Mouse (Mus musculus) stomach, embryonic 15.5 days (tissue): Measurements from ENCODE around the gene Snai3. TPM values are rescaled to one million over a fixed set of nuclear protein-coding genes. Genes with fewer than 3 reads are reported as not detected.

Experiments
- ATAC-seq: fragments of 200-750 bp; cut with Nextera tagmentation; 2 replicates; pipeline ENCODE4 v1.8.0; 2017; ENCODE audit warnings: low read depth, moderate number of reproducible peaks, moderate TSS enrichment; ENCODE audit not compliant: insufficient read depth, low FRiP score
- H3K27ac ChIP-seq: fragments of 300-500 bp; sonication (generic); 2 replicates; pipeline ENCODE4 v1.5.1; 2015; ENCODE audit warnings: mild to moderate bottlenecking, inconsistent platforms
- H3K27me3 ChIP-seq: fragments of 300-500 bp; sonication (generic); replicated peaks from 2 replicates; pipeline ENCODE4 v1.6.1; 2015; ENCODE audit warnings: inconsistent platforms
- H3K36me3 ChIP-seq: fragments of 300-500 bp; sonication (generic); 2 replicates; pipeline ENCODE4 v1.6.1; 2015; ENCODE audit warnings: inconsistent platforms
- H3K4me1 ChIP-seq: fragments of 300-500 bp; sonication (generic); 2 replicates; pipeline ENCODE4 v1.6.1; 2015; ENCODE audit warnings: inconsistent platforms
- H3K4me2 ChIP-seq: fragments of 300-500 bp; sonication (generic); 2 replicates; pipeline ENCODE4 v1.6.1; 2015; ENCODE audit warnings: mild to moderate bottlenecking, inconsistent platforms
- H3K4me3 ChIP-seq: fragments of 300-500 bp; sonication (generic); replicated peaks from 2 replicates; pipeline ENCODE4 v1.5.1; 2015; ENCODE audit warnings: inconsistent platforms
- H3K9ac ChIP-seq: fragments of 300-500 bp; sonication (generic); 2 replicates; pipeline ENCODE4 v1.6.1; 2015; ENCODE audit warnings: inconsistent platforms
- H3K9me3 ChIP-seq: fragments of 300-500 bp; sonication (generic); 2 replicates; pipeline ENCODE4 v1.6.1; 2016; ENCODE audit warnings: inconsistent platforms
- whole genome bisulfite sequencing: fragments of 180-500 bp; shearing (Covaris S2); methylation state at CpG from one replicate; pipeline ENCODE4 v1.1.7; 2015; 5-methylcytosine and 5-hydroxymethylcytosine counted together
- polyA plus RNA-seq: library from polyadenylated mRNA; unstranded; fragments of >200 nt; fragmentation: Nextera tagmentation; extraction: Ambion mirVana; gene quantifications from 2 replicates; pipeline ENCODE4 v1.2.1, GENCODE M21; 2015

Gene Snai3
- polyA plus RNA-seq, 1 experiment from 2014 or later, result 0.31 TPM

DNA sequence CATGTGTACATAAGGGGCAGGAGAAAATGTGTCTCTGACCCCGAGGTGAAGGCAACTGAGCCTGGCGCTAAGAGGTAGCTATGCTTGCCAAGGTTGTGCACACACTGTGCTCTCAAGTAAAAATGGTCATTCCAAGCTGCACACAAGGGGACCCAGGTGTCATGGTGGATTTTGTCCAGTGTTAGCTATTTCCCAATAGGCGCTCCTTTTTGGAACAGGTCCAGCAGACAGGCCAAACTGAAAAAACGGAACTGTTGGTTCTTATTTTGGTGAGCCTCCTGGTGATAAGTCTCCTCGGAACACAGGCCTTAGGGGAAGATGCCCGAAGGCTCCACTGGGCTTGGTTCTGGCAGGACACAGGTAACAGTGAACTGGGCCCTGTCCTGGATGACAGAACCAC lies 6.1 kb downstream of the Snai3 start:
- no peak overlapping the region for H3K9ac ChIP-seq
- H3K4me3 ChIP-seq, result no peak overlapping the region
- no peaks in the 10 kb centered on the region for H3K4me1 ChIP-seq
- peaks cover 6% of the 10 kb centered on the region; the same call in 1 of the 2 replicates for H3K27me3 ChIP-seq
- 82% methylated on average over 6 of the region's 6 CpGs for WGBS
- ATAC-seq, result no peak
- H3K36me3 ChIP-seq, result no peaks in the 10 kb centered on the region
- no peak overlapping the region for H3K27ac ChIP-seq
- H3K9me3 ChIP-seq, result no peaks in the 10 kb centered on the region
- no peak overlapping the region for H3K4me2 ChIP-seq

DNA sequence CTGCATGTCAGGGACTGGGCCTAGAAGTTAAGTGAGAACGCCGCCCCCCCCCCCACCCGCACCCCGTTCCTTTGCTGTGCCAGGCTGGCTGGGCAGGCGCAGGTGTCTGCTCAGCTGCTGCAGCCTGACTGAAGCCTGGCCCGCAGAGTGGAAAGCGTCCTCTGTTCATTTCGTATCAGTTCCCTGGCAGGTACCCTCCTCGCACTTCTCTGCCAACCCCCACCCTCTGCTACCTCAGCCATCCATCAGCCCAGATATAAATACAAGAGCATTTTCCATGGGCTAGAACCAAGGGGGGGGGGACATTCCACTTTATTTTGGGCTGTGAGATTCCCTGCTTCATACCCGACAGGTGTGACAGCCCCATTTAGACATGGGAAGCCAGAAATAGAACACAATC lies 8.4 kb downstream of the Snai3 start:
- WGBS, result 72% methylated on average over 10 of the region's 10 CpGs
- no peak overlapping the region for H3K4me2 ChIP-seq
- no peak for ATAC-seq

DNA sequence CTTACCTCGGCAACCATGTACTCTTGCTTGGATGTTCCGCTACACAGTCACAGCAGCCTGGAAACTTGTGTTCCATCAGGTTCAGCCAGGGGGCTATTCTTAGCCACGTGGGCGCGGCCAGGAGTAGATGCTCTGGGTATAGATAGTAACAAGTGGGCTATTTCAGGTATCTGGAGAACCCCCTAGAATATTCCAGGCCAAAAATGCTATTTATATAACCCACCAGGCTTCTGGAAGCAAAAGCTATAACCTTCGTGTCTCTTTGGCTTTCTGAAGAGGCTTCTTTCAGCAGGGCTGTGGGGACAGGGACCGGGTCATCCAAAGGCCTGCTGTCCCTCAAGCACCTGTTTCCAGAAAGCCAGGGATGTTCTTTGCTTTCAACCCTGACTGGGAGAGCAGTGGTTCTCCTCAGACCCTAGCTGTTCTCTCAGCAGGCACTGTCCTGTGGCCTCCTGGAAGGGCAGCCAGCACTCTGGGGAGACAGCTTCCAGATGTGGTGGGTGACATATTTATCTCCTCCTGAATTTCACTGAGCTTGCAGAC lies 9.3 kb downstream of the Snai3 start:
- Histone ChIP-seq H3K4me3 (no peak overlapping the region), H3K27ac (no peak overlapping the region), H3K9ac (no peak overlapping the region), H3K4me1 (no peaks in the 10 kb centered on the region), H3K27me3 (no peaks in the 10 kb centered on the region), H3K36me3 (no peaks in the 10 kb centered on the region), H3K4me2 (no peak overlapping the region), H3K9me3 (no peaks in the 10 kb centered on the region)
- 70% methylated on average over 7 of the region's 7 CpGs for WGBS
- ATAC-seq, result no peak

More for the DNA sequence above, 8.4 kb downstream of the Snai3 start:
- no peaks in the 10 kb centered on the region for H3K36me3 ChIP-seq
- no peak overlapping the region for H3K4me3 ChIP-seq
- H3K27me3 ChIP-seq, result no peaks in the 10 kb centered on the region
- H3K9ac ChIP-seq, result no peak overlapping the region
- no peaks in the 10 kb centered on the region for H3K9me3 ChIP-seq
- no peaks in the 10 kb centered on the region for H3K4me1 ChIP-seq
- H3K27ac ChIP-seq, result no peak overlapping the region

DNA sequence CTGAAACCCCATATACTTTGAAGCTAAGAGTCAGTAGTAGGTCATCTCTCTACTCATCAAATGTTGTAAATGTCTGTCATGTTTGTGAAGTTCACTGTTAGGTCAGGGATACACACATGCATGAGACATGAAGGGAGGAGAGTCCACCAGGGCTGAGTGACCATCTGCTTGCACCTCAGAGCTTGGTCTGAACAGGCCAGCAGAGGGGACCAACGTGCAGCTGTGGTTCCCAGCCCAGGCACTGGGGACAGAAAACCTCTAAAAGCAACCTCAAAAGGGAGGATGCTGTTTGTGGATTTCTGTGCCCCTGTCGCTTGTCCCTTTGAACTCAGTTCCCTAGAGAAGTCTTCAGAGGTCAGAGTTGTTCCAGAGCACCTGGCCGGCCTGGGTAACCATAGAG lies 15.3 kb downstream of the Snai3 start:
- Histone ChIP-seq H3K4me1 (peaks cover 22% of the 10 kb centered on the region), H3K27ac (peak overlapping the region; percentile 97; the same call in 1 of the 2 replicates), H3K9me3 (no peaks in the 10 kb centered on the region), H3K9ac (no peak overlapping the region), H3K4me2 (peak overlapping the region; percentile 96; the same call in 1 of the 2 replicates), H3K4me3 (no peak overlapping the region), H3K36me3 (no peaks in the 10 kb centered on the region), H3K27me3 (no peaks in the 10 kb centered on the region)
- no peak for ATAC-seq
- 61% methylated on average over 3 of the region's 3 CpGs for WGBS

DNA sequence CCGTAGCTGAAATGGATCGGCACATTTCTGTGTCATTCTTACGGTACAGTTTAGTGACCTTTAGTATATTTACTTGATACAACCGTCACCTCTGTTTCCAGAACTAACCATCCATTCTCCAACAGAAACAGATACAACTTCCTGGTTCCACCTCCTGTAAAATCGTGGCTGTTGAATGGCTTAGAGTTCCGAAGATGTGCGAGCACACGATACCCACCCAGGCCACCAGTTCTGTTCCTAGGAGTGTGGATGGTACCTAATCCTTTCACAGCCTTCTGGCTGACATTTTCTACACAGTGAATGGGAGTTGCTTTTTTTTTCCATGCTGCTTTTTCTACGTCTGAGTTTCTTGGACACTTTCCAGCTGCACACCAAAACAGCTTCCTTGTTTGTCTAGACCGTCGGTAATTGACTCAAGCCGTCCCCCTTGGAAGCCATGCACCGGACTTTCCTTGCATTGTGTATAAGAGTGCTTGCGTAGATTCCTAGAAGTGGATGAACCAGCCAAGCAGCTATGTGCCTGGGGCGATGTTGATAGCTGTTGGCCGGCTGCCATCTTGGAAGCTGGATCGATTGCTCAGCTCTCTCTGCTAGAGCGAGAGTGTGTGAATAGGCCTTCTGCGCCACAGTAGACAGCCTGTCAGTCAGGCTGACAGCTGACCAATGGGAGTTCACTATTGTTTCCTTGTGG lies 16.3 kb downstream of the Snai3 start:
- no peaks in the 10 kb centered on the region for H3K9me3 ChIP-seq
- WGBS, result 3% methylated on average over 19 of the region's 19 CpGs
- peaks cover 22% of the 10 kb centered on the region for H3K4me1 ChIP-seq
- H3K27ac ChIP-seq, result peak overlapping the region; percentile 97
- no peaks in the 10 kb centered on the region for H3K27me3 ChIP-seq
- peak; percentile 56 for ATAC-seq
- 0 out of 2 replicates have a peak, but pooled peaks cover 4% of the 10 kb centered on the region for H3K36me3 ChIP-seq
- peak overlapping the region; percentile 96 for H3K4me2 ChIP-seq
- peak overlapping the region; percentile 45; the same call in 1 of the 2 replicates for H3K9ac ChIP-seq
- H3K4me3 ChIP-seq, result peak overlapping the region; percentile 57

DNA sequence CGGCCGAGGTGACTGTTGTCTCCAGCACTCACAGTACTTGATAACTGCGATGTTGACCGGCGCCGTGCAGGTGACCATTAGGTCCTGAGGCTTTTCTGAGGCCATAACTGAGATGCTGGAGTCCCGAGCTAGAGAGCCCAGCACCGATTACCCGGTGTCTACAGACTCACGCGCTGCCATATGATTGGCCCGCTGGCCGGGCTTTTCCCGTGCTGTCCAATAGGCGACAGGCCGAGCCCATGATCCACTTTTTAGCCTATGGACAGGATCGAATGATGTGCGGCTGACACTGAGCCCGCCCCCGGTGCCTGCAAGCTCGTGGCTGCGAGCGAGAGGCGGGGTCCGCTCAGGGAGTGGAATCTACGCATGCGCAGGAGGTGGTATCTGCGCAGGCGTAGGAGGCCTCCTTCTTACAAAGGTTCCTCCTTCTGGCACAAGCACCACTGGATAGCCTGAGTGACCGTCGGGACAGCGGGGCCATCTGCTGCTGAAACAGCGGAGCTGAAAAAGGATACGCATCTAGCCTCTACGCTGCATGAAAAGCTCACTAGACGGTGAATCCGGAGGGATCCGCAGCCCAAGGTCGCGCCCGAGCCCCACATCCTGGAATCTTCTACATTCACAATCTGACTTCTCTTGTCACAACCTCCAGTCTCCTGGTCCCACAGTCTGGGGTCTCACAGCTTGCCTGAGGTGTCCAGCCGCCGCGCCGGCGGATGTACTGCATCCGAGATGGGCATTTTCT lies 17.1 kb downstream of the Snai3 start, which contains the start of gene Mvd:
Gene Mvd (minus strand): TSS at position 161 of the 745 bp plus-strand sequence.
- under 1% methylated on average over 47 of the region's 47 CpGs for WGBS
- ATAC-seq, result peak; percentile 96
- peak within 1 kb of the TSS; percentile 45 for H3K9ac ChIP-seq
- peak within 1 kb of the TSS; percentile 57 for H3K4me3 ChIP-seq
- peak within 1 kb of the TSS; percentile 96 for H3K4me2 ChIP-seq
- no peaks in the 10 kb centered on the region for H3K27me3 ChIP-seq
- H3K36me3 ChIP-seq, result 0 out of 2 replicates have a peak, but pooled peaks cover 4% of the 10 kb centered on the region
- peaks cover 22% of the 10 kb centered on the region for H3K4me1 ChIP-seq
- H3K27ac ChIP-seq, result peak within 1 kb of the TSS; percentile 97
- H3K9me3 ChIP-seq, result no peaks in the 10 kb centered on the region

DNA sequence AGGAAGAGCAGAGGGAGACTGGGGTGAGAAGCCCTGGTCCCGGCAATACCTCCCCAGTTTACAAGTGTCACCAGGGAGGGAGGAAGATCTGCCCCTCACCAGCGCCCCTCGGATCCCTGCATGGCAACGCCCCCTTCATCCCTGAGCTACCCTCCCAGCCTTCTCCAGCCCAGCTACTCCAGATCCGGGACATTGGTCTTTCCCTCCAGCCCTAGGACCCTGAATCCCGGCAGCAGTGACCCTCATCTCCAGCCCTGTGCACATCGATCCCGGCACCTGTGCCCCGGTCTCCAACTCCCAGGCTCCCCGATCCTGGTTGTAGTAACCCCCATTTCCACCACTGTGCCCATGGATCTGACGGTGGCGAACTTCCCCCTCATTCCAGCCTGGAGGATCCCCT lies 17.8 kb downstream of the Snai3 start:
- Histone ChIP-seq H3K36me3 (0 out of 2 replicates have a peak, but pooled peaks cover 4% of the 10 kb centered on the region), H3K4me3 (peak overlapping the region; percentile 57), H3K9ac (peak overlapping the region; percentile 10), H3K27me3 (no peaks in the 10 kb centered on the region), H3K27ac (peak overlapping the region; percentile 67; the same call in 1 of the 2 replicates), H3K9me3 (no peaks in the 10 kb centered on the region), H3K4me2 (peak overlapping the region; percentile 96), H3K4me1 (peaks cover 22% of the 10 kb centered on the region)
- 2% methylated on average over 12 of the region's 12 CpGs for WGBS
- no peak for ATAC-seq

DNA sequence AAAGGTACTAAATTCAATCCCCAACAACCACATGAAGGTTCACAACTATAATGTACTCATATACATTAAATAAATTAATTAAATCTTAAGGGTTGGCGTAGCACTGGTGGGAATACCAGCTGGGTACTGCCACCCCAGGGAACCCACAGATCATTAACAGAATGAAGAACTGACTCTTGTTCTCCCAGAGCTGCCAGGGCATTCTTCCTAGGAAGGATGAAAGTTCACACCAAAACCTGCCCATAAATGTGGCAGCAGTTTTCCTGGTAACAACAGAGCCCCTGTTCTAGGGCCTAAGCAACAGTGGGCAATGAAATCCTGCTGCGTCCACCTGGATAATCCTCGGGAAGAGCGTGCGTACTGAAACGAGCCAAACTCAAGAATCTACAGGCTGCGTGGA lies 18.2 kb downstream of the Snai3 start:
- Histone ChIP-seq H3K4me2 (peak overlapping the region; percentile 96), H3K9ac (peak overlapping the region; percentile 10), H3K9me3 (no peaks in the 10 kb centered on the region), H3K4me3 (peak overlapping the region; percentile 57), H3K27me3 (no peaks in the 10 kb centered on the region), H3K36me3 (0 out of 2 replicates have a peak, but pooled peaks cover 4% of the 10 kb centered on the region), H3K4me1 (peaks cover 22% of the 10 kb centered on the region), H3K27ac (peak overlapping the region; percentile 67; the same call in 1 of the 2 replicates)
- no peak for ATAC-seq
- WGBS, result 24% methylated on average over 7 of the region's 7 CpGs

DNA sequence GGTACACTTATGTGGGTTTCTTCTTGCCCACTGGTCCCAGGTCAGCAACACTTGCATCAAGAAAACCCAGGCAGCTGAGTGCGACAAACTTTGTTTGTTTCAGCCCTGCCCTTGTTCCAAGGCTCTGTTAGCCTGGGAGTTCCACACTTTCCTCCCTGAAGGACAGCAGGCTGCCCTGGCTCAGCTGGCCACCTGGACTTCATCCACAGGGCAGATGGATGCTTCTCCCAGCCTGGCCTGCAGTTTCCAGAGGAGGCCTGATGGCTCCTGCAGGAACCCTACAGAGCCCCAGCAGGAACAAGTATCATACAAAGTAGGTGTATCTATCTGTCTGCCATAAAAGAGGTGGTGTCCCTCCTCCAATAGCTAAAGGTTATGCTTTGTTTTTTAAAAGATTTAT lies 19.2 kb downstream of the Snai3 start:
- H3K4me3 ChIP-seq, result no peak overlapping the region
- no peak overlapping the region for H3K4me2 ChIP-seq
- no peak for ATAC-seq
- peaks cover 8% of the 10 kb centered on the region; the same call in 1 of the 2 replicates for H3K36me3 ChIP-seq
- peaks cover 22% of the 10 kb centered on the region for H3K4me1 ChIP-seq
- no peaks in the 10 kb centered on the region for H3K9me3 ChIP-seq
- H3K27me3 ChIP-seq, result no peaks in the 10 kb centered on the region
- H3K9ac ChIP-seq, result no peak overlapping the region
- no peak overlapping the region for H3K27ac ChIP-seq
- 96% methylated on average over 1 of the region's 1 CpGs for WGBS

DNA sequence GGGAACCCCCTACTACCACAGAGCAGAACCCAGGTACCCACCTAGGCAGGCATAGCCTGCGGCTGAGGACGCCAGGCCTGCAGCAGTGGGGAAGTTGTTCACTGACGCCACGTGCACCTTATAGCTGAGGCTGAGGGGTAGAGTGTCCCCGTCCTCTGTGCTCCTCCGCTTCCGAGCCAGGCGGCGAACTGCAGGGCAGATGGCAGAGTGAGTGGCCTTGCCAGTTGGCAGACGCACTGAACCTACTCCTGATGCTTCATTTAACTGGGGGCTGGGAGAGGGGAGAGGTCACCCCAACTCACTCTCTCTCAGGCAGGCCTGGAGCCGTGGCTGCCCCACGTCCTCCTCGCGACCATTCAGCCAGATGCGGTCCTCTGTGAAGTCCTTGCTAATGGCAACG lies 21.2 kb downstream of the Snai3 start:
- 95% methylated on average over 16 of the region's 16 CpGs for WGBS

DNA sequence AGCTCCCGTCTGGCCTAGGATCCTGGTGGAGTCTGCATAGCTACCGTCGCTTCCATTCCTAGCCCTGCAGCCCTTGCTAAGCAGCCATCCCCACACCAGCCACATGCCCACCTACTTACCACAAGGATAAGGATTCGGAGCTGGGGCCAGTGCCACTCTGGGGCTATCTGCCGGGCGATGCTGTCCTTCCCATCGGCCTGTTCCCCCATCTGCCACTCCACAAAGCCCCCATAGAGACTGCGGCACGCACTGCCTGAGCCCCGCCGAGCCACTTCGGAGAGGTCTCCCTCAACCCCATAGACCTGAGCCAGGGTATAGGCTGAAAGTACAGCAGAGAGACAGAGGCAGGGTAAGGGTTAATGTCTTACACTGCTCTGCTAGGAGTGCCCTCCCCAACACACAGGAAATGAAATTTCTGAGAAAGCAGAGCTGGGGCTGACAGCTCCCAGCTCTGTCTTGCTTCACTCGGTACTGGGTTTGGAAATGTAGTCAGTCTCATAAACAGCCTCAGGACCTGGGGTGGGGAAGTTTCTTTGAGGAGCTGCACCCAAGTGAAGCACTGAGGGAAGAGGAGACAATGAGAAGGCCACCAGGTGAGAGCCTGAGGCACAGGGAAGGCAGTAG lies 22.7 kb downstream of the Snai3 start:
- H3K27me3 ChIP-seq, result no peaks in the 10 kb centered on the region
- H3K9me3 ChIP-seq, result no peaks in the 10 kb centered on the region
- peaks cover 10% of the 10 kb centered on the region for H3K4me1 ChIP-seq
- peaks cover 17% of the 10 kb centered on the region; the same call in 1 of the 2 replicates for H3K36me3 ChIP-seq
- no peak for ATAC-seq
- peak overlapping the region; percentile 67 for H3K27ac ChIP-seq
- 79% methylated on average over 13 of the region's 13 CpGs for WGBS
- H3K4me2 ChIP-seq, result 0 out of 2 replicates have a peak overlapping the region, but pooled peaks have one; percentile 6
- H3K4me3 ChIP-seq, result peak overlapping the region; percentile 2; the same call in 1 of the 2 replicates
- no peak overlapping the region for H3K9ac ChIP-seq

More for the DNA sequence above, 21.2 kb downstream of the Snai3 start:
- no peaks in the 10 kb centered on the region for H3K9me3 ChIP-seq
- H3K36me3 ChIP-seq, result peaks cover 17% of the 10 kb centered on the region; the same call in 1 of the 2 replicates
- H3K27me3 ChIP-seq, result no peaks in the 10 kb centered on the region
- H3K27ac ChIP-seq, result no peak overlapping the region
- no peak overlapping the region for H3K4me2 ChIP-seq
- peaks cover 6% of the 10 kb centered on the region; the same call in 1 of the 2 replicates for H3K4me1 ChIP-seq
- H3K4me3 ChIP-seq, result no peak overlapping the region
- no peak overlapping the region for H3K9ac ChIP-seq
- no peak for ATAC-seq
